Mouse (Mus musculus) induced T-regulatory cell, adult 2 months (primary cell): ENCODE results near the gene Adap1.

Source experiments
- DNase-seq: peaks from one replicate; pipeline ENCODE4 v3.0.0-alpha.2; 2012; ENCODE audit warnings: low read depth

The Adap1 gene

GRCm38 (mm10) chr5:139325395-139325966 lies at the start of gene Adap1:
Adap1 (minus strand) TSS chr5:139325622.
- DNase-seq, result peak; percentile 86

- DNase-seq, result no peak
These were observed 49.4 kb upstream of the Adap1 start for GRCm38 (mm10) chr5:139374841-139375240.

GRCm38 (mm10) chr5:139373889-139374444 lies 48.5 kb upstream of the Adap1 start:
- no peak for DNase-seq

- no peak for DNase-seq
These were observed 47.7 kb upstream of the Adap1 start for GRCm38 (mm10) chr5:139373126-139373525.

GRCm38 (mm10) chr5:139371631-139372401 lies 46.4 kb upstream of the Adap1 start:
- peak; percentile 94 for DNase-seq

- DNase-seq, result no peak
These were observed 45.7 kb upstream of the Adap1 start for GRCm38 (mm10) chr5:139371118-139371517.

- DNase-seq, result no peak
These were observed 44.9 kb upstream of the Adap1 start for GRCm38 (mm10) chr5:139370336-139370735.

GRCm38 (mm10) chr5:139368638-139369320 lies 43.4 kb upstream of the Adap1 start:
- DNase-seq, result no peak

GRCm38 (mm10) chr5:139367884-139368458 lies 42.5 kb upstream of the Adap1 start:
- no peak for DNase-seq

GRCm38 (mm10) chr5:139366484-139366883 lies 41.1 kb upstream of the Adap1 start:
- DNase-seq, result no peak

GRCm38 (mm10) chr5:139365827-139366226 lies 40.4 kb upstream of the Adap1 start:
- no peak for DNase-seq

GRCm38 (mm10) chr5:139364911-139365571 lies 39.6 kb upstream of the Adap1 start:
- DNase-seq, result no peak

- peak; percentile 93 for DNase-seq
These were observed 39.0 kb upstream of the Adap1 start for GRCm38 (mm10) chr5:139364260-139364910.

GRCm38 (mm10) chr5:139363858-139364257 lies 38.4 kb upstream of the Adap1 start:
- DNase-seq, result no peak

- DNase-seq, result no peak
These were observed 33.8 kb upstream of the Adap1 start for GRCm38 (mm10) chr5:139359244-139359643.

- peak; percentile 67 for DNase-seq
These were observed 33.2 kb upstream of the Adap1 start for GRCm38 (mm10) chr5:139358653-139359052.

- DNase-seq, result peak; percentile 84
These were observed 29.9 kb upstream of the Adap1 start for GRCm38 (mm10) chr5:139355235-139355772.

- no peak for DNase-seq
These were observed 28.5 kb upstream of the Adap1 start for GRCm38 (mm10) chr5:139353946-139354345.

- DNase-seq, result peak; percentile 86
These were observed 28.1 kb upstream of the Adap1 start for GRCm38 (mm10) chr5:139353496-139353895.

GRCm38 (mm10) chr5:139352317-139352716 lies 26.9 kb upstream of the Adap1 start, which contains the start of gene Cyp2w1:
Cyp2w1 (plus strand) TSS chr5:139352617.
- no peak for DNase-seq

- DNase-seq, result no peak
These were observed 26.2 kb upstream of the Adap1 start for GRCm38 (mm10) chr5:139351628-139352027.
